Mouse (Mus musculus) urinary bladder, postnatal 25 days (tissue): ENCODE data around the gene Rwdd3.

Source experiments
- DNase-seq: peaks from one replicate; pipeline ENCODE4 v3.0.0; 2022; ENCODE audit warnings: low spot score

The Rwdd3 gene

DNA sequence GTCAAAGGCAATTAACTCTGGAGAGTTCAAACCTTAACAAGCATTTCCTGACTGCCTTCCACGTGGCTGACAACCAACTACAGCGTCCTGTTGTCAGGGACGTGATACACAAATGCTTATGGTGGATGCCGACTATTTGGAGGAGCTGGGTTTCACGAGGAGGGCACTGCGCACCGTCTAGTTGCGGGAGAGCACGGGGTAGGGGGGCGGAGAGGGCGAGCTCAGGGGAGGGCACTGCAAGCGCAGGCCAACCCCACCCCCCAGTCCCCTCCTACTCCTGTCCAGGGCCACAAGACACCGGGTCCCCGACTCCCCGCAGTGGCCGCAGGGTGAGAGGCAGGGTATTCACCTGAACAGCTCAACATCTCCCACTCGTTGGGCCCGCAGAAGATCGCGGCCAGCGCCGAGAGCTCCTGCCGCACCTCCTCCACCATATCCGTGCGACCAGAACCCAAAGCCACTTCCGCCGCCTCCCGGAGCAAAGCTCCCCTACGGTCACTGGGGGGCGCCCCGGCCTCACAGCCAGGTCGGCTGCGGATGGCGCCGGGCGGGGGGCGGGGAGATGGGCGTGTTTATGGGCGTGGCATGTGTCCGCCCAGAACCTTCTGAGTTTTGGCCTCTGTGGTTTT is at the start of gene Rwdd3:
Gene Rwdd3, minus strand, starts transcription at position 453 of the 629 bp plus-strand sequence.
- peak; percentile 87 for DNase-seq

DNA sequence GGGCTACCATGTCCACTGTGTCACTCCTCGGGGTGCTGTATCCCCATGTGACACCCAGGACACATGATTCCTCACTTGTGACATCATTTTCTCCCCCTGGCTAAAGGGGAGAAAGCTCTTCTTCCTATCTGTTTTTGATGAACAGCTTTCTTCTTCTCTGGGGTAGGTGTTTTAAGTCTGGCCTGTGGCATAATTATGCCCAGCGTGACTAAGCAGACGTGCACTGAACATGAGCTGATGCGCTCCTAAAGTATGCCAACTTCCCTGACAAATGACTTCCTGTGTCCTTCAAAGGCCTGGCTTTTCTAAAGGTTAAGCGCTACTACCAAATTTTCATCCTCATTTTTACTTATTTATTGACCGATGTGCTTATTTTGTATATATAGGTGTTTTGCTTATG is 45.5 kb upstream of the Rwdd3 start:
- DNase-seq = no peak

DNA sequence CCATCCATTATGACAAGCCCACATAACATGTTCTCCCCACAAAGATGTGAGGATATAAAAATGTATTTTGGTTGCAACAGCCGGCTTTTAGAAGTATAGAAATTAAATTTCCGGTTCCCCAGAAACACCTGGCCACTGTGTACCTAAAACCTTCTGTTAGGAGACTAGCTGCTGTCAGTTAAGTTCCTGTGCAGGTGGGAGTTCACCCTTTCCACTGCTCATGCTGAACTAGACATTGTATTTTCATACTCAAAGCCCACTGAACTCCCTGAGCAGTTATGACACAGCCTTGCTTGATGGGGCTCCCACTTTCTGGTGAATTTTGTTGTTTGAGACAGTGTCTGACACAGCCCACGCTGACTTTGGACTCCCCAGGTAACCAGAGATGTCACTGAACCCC is 42.0 kb upstream of the Rwdd3 start:
- no peak for DNase-seq

DNA sequence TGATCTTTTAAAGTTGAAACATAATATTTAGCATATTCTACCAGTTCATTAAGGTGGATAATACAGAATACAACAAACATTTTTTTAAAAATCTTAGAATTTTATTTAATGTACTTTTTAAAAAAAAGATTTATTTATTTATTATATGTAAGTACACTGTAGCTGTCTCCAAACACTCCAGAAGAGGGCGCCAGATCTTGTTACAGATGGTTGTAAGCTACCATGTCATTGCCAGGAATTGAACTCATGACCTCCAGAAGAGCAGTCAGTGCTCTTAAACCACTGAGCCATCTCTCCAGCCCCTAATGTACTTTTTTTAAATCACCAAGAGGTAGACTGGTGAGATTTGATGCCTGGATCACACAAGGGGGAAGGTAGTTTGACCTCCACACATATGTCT is 40.7 kb upstream of the Rwdd3 start:
- no peak for DNase-seq

DNA sequence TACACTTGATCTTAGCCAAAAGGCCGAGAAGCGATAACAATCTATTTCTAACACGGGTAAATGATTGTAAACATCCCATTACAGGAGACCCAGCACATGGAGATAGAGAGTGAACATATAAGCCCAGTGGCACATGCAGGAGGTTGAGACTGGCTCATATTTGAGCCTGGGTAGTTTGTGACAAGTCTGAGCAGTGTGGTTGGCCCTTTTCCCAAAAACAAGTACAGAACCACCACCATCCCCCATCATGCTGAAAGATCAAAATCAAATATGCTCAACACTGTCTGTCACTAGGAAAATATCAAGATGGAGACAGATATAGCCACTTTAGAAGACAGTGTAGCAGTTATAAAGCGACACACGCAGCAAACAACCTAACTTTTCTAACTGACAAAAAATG is 37.5 kb upstream of the Rwdd3 start:
- no peak for DNase-seq

DNA sequence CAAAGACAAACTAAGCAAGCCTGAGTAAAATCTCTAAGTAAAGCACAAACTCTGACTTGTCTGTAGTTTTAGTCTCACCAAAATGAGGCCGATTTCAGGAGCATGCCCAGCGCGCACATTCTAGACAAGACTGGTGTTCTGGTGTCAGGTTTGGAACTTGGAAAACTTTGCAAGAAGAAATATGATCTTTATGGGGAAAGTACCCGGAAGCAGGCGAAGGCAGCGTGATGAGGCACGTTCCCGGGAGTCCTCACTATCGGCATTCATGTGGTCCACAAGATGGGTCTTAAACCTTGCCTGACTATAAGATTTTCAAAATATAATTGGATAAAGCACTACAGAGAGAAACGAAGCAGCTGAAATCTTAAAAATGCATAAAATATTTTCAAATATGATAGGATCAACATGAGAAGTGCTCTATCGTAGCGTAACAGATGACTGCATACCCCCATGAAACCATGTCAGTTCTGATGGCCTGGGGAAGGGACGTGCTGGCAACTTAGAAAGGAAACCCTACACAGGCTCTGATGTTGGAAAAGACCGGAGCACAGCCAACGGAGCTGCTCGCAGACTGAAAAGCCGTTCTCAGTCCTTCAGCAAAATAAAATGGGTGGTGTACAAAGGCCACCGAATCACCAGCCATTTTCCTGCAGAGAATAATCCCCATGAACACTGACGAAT is 34.8 kb upstream of the Rwdd3 start:
- no peak for DNase-seq

DNA sequence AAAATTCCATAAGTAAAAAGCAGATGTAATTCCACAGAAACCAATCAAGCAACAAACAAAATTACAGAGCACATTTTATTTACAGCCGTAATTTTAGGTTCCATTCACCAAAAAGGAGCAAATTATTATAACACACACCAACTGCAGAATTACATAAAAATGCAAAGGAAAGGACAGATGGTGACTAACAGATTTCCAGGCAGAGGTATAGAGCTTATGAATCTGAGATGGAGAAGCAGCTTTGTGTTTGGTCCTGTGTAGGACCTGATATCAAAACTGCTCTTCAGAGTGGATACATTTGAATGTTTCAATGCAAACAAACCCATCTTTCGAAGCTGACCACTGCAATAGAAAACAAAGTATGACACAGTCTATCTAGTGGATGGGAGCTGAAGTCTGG is 31.1 kb upstream of the Rwdd3 start:
- no peak for DNase-seq

DNA sequence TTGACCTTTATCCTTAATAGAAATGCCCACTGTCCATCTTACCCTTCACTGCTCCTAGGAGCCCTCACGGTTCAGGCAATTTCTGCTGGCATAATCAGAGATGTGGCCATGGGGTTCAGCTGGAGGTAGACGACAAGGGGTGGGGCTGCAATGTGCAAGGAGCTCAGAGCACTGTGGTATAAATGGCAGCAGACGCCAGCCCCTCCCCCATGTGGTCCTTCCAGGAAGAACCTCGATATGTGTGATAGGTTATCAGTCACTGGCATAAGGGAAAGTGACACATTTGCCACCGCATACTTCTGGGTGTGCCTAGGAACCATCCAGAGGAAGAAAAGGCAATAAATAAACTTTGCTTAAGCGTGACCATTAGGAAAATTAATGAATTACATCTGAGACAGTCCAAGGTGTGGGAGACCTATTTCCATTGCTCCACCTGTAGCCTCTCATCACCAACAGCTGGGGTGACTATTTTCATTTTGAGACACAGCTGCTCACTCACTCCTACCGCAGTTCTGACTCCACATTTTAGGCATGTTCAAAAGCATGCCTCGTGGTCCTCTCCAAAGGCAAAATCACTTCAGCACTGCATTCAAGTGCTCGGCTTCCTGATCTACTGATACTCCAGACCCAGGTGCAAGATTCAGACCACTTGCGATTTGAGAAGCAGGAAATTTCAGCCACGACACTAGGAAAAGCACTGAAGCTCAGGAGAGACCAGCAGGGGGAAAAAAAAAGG is 29.7 kb upstream of the Rwdd3 start:
- DNase-seq = no peak

DNA sequence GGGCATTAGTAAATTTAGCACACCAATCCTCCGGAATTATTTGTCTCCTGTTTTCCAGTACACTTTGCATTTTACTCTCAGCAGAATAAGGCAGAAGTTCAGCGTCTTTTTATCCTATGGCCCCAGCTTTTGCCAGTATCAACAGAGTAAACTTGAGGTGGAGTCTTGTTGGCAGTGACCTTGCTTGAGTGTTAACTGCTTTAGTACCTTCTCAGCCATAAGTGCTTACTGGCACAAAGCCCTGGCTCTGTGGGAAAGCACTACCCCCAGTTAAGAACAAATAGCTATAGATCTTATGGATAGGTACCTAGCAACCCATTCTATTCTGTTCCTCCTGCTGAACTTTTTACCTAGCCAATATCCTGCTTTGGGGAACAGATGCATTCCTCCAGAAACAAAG is 17.7 kb upstream of the Rwdd3 start:
- no peak for DNase-seq

DNA sequence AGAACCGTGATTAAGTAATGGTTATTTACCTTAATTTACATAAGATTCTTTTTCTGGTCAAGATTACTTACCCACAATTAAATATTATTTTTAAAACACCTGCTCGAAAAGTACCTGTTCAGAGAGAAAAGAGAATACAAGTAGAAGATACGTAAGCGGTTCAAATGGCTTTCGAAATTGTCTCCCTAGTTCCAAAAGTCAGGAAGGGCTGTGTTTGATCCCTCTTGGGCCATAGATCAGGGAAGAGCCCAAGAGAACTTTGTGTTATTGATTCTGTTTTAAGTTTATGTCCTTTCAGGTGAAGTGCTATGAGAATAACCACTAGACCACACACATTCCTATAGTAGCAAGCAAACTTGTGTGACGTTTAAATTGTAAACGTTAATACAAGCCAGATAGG is 16.0 kb upstream of the Rwdd3 start:
- DNase-seq = no peak

DNA sequence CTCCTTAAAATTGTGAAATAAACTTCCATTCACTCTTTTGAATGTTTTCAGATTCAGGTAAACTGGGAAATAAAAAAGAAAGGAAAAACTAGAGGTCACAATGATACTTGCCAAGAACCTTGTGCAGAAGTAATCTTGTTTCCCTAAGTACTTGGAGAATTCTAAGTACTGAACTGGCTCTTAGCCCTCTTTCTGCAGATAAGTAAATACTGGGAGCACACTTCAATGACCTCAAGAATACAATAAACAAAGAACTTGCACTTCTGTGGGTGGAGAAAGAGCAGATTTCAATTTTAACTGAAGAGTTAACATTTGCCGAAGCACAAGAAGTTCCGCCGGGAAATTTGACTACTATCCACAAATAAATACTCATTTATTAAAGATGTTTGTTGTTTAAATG is 15.4 kb upstream of the Rwdd3 start:
- no peak for DNase-seq

DNA sequence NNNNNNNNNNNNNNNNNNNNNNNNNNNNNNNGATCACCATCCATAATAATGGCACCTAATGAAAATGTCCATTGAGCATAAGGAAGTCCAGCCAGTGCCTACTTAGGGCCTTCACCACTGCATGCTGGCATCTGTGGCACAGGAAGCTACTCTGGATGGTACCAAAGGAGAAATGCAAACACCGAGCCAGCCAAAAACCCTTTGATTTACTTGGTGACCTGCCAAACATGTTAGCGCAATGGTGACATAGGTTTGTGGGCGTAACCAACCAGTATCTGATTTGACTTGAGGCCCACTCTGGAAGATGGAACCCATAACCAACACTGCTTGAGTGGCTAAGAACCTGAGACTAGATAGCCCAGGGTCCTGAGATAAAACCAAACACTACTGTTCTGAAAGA is 13.7 kb upstream of the Rwdd3 start:
- no peak for DNase-seq

DNA sequence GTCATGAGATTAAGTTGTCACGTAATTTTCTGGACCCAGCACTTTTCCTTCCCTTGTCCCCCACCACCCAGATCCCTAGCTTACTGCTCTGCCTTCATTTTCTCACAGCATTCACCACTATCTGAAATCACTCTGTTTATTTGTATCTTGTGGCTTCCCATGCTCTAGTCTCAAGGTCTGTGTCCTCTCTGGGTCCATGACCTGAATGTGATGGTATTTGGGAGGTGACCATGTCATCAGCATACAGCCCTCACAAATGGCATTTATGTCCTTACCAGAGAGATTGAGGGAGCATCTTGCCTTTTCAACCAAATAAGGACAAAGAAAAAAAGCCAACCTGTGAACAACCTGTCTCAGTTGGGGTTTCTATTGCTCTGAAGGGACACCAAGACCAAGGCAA is 4.5 kb upstream of the Rwdd3 start:
- DNase-seq = no peak

DNA sequence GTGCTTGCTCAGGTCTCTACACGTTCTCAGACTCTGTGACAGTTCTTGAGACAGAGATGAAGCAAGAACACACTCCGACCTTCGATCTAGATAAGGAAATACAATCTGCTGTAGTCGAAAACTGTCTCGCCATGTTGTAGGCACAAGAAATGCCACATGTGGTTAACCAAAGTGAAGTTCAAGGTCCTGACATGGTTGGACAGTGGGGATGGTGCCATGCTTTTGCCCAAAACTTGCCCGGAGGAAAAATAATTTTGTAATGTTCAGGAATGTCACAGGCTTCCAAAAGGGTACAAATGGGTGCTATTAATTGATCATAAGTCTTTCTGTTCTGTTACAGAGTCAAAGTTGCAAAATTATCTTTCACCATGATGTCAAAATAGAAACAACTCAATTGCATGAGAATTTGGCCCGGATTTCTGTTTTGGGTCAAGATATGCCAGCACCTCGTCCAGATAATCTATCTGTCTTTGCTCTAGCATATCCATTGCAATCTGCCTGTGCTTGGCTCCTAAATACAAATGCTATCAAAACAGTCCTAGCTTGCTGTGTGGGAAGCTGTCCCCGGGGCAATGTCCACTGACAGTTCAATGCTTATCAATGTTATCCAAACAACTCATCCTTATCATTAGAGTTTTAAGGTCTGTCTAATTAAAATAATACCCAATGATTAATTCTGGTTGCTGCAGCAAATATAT is 2.9 kb upstream of the Rwdd3 start:
- DNase-seq = no peak

DNA sequence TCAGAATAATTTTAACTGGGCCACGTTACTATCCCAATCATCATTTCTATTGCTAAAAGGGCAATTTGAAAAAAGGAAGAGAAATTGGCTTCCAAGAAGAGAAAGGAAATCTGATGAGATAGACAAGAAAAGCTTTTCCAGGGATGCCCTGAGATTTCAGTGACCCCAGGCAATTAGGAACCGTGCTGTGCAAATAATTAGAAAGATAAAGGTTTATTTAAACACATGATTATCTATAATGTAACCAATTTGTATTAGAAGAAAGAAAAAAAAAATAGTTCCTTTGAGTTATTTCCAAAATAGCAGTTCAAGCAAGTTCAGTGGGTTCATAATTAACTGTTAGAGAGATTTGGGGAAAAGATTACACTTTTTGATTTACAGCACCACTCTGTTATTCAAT is 1.2 kb upstream of the Rwdd3 start:
- DNase-seq = no peak

DNA sequence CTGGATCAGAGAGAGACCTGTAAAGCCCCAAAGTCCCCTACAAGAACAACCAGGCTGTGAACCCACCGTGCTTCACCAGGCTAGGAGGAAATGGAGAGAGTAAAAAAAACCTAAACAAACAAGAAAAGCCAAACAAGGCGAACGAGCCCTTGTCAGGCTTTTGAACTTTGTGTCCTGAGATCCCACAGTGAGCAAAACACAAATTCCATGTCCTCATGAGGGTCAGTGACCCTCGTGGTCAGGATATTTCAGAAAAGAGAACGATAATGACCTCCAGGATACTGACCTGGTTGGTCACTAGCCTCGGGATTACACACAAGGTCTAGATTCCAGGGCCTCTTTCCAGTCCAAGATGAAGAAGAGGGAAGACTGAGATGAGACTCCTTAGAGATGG is 374 bp upstream of the Rwdd3 start:
- no peak for DNase-seq

DNA sequence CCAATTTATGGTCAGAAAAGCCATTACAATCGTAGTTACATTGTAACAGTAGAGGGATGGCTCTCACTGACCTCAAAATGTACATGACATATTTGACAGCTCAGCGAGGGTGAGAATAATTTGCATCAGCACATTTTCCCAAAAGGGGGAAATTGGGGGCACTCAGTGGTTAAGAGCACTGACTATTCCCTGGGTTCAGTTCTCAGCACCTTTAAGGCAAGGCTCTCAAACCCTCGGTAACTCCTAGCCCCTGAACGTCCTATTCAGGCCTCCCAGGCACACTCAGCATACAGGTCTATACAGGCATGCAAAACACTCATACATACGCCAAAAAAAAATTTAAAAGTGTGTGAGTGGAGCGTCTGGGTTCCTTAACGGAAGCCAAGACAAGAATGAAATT is 864 bp downstream of the Rwdd3 start:
- DNase-seq = no peak

DNA sequence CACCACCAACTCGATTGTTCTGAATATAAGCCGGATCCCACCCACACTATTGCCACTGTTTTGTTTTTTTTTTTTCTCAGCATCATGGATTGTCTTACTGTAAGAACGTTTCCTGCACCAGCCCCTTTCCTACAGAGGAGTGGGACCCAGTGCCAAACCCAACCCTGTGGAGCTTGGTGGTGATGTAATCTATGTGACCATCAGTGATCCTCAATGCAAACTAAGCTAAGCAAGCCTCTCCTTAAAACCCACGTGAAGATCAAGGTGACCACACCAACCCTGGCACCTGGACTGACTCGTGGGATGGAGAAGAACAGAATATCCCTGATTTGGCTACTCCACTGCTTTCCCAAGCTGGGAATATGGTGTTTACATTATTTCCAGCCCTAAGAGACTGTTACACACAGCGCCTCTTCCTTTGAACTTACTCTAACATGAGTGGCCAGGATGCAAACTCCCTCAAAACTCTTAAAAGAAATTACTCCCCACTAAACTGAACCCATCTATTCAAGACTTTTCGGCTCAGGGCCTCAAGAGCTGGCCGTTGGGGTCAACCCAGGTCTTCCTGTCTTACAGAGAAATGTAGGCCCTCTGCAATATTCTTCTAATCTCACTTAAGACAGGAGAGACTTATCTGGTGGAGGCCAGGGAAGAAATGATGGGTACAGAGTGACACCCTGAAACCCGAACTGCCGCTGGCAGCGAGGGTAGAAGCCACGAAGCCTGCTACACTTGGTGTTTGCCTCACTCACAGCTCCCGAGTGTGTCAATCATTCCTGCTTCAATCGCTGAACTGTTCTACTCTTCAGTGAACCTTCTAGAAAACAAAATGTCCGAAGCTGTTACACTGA is 2.2 kb downstream of the Rwdd3 start:
- no peak for DNase-seq

DNA sequence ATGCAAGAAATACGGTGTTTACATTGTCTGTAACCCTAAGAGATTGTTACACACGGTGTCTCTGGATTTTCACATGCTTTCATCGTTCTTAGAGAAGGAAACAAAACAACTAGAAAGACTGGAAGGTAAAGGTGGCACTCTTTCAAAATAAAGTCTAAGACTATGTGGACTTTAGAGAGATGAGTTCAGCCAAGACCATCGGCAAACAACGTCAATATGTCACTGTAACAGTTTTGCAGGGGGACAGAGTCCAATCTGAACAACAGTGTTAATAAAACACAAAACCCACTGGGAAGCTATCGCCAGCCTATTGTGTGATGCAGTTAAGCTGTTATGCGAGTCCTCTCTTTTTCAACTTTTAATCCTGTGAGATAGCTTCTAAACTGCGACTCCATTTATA is 2.9 kb downstream of the Rwdd3 start:
- DNase-seq = no peak

DNA sequence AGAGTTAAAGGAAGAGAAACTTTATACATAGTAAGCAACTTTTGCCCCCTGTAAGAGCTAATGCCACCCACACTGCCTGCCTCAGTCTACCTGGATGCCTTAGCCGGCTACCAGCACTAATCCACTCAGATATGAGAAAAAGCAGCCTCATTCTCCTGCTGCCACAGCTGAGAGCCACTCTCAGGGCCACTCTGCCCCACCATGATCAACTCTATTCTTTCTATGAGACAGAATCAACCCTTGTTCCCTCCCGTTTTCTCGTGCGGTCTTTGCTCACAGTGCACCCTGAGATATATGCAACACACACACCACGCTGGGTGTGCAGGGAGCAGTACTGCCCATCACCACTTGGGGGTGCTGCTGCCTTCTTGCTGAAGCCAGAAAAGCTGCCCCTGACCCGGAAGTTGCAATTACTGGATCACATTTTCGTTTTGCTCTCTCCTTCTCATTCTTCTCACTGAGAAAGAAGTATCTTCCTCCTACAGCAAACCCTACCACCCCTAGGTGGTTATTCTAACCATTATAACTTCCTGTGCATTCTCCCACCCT is 8.2 kb downstream of the Rwdd3 start:
- DNase-seq = peak; percentile 56

DNA sequence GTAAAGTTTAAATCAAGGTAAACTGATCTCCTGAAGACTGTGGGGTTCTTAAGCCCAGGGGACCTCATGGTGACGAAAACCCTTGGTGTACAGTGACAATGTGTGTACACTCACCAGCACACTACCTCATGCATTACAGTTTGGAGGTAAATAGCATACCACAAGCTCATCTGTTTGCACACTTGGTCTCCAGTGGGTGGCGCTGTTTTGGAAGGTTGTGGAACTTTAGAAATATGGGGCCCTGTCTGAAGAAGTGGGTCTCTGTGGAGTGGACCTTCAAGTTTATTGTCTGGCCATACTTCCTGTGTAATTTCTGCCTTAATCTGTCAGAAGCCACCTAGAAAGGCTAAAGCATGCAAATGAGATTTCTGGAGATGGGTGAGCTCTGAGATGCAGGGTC is 9.8 kb downstream of the Rwdd3 start:
- no peak for DNase-seq

DNA sequence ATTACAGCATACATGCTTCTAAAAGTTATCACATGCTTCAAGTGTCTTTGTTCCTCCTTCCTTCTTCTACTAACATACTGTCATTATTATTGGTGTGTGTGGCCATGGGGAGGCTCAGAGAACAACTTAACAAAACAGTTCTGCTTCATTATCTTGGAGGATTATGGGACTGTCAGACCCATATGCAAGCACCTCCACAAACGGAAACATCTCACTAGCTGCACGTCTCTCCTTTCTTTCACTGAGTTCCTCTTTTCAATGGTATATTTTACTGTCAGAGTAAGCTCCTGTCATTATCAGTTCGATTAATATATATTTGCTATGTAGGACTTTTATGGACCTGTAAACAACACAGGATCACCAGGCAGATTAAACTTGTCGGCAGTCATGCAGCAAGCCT is 11.1 kb downstream of the Rwdd3 start:
- no peak for DNase-seq
